Mouse (Mus musculus): ENCODE data around the gene Tmem233. TPM values are rescaled to one million over a fixed set of nuclear protein-coding genes. Genes with fewer than 3 reads are reported as not detected.
A peak's percentile ranks its signal among the peaks of the same experiment; 100 is the strongest.

The Tmem233 gene
- polyA plus RNA-seq, 1 experiment from 2014 or later, result not detected

DNA sequence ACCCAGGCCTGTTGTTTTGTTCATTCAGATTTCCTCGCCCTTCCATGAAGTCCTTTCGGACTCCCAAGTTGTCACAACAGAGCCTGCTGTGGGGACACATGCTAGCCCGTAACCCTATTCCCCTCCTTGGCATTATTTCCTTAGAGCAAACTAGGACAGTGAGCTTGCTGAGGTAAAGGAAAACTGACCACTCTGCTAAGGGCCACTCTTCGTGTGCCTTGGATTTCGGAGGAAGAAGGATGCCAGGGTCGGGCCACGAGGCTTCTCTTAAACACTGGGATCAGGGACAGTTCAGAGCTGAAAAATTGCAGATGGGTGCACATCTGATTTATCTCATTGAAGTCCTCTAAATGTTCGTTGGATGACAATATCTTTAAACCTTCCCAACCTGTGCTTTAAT lies 37.5 kb downstream of the Tmem233 start:
- no peaks in the 10 kb centered on the region for H3K4me1 ChIP-seq (ENCODE audit: control insufficient read depth, insufficient read depth, low read length)
- H3K27ac ChIP-seq (replicated peaks; ENCODE audit: low read depth, low read length), result no peak overlapping the region
- no peak for DNase-seq (ENCODE audit: low spot score)
- H3K4me3 ChIP-seq (ENCODE audit: low read depth, low read length), result no peak overlapping the region
- H3K9me3 ChIP-seq (replicated peaks; ENCODE audit: control insufficient read depth, low read length), result no peaks in the 10 kb centered on the region
- no peak overlapping the region for H3K4me2 ChIP-seq (ENCODE audit: low read depth, low read length)
- WGBS, result 83% methylated on average over 8 of the region's 8 CpGs
- H3K27me3 ChIP-seq (ENCODE audit: control insufficient read depth, insufficient read depth, low read length), result no peaks in the 10 kb centered on the region
- ATAC-seq (replicated peaks; ENCODE audit: insufficient number of reproducible peaks, low FRiP score, low TSS enrichment, low read depth), result no peak
- H3K36me3 ChIP-seq (replicated peaks; ENCODE audit: control insufficient read depth, insufficient read depth, low read depth, low read length), result no peaks in the 10 kb centered on the region
- no peak overlapping the region for H3K9ac ChIP-seq (replicated peaks; ENCODE audit: low read length)

DNA sequence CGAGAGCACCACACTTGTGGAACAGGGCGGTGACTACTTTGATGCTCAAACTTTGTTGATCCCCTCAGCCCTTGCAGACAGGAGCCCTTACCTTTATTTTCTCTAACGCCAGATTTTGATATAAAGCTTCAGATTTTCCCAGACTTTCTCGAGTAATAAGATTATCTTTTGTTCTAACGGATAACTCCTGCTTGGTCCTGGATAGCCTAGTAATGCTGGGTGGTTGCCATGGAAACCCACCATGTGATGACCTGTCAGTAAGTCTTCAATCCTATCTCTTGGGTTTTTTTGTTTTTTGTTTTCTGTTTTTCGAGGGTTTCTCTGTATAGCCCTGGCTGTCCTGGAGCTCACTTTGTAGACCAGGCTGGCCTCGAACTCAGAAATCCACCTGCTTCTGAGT lies 40.8 kb downstream of the Tmem233 start:
- H3K36me3 ChIP-seq (replicated peaks; ENCODE audit: control insufficient read depth, insufficient read depth, low read depth, low read length), result no peaks in the 10 kb centered on the region
- H3K9me3 ChIP-seq (replicated peaks; ENCODE audit: control insufficient read depth, low read length), result no peaks in the 10 kb centered on the region
- no peaks in the 10 kb centered on the region for H3K4me1 ChIP-seq (ENCODE audit: control insufficient read depth, insufficient read depth, low read length)
- WGBS, result 80% methylated on average over 7 of the region's 7 CpGs
- H3K27me3 ChIP-seq (ENCODE audit: control insufficient read depth, insufficient read depth, low read length), result no peaks in the 10 kb centered on the region
- no peak overlapping the region for H3K9ac ChIP-seq (replicated peaks; ENCODE audit: low read length)
- DNase-seq (ENCODE audit: low spot score), result no peak
- no peak overlapping the region for H3K4me3 ChIP-seq (ENCODE audit: low read depth, low read length)
- H3K27ac ChIP-seq (replicated peaks; ENCODE audit: low read depth, low read length), result no peak overlapping the region
- ATAC-seq (replicated peaks; ENCODE audit: insufficient number of reproducible peaks, low FRiP score, low TSS enrichment, low read depth), result no peak
- H3K4me2 ChIP-seq (ENCODE audit: low read depth, low read length), result no peak overlapping the region

DNA sequence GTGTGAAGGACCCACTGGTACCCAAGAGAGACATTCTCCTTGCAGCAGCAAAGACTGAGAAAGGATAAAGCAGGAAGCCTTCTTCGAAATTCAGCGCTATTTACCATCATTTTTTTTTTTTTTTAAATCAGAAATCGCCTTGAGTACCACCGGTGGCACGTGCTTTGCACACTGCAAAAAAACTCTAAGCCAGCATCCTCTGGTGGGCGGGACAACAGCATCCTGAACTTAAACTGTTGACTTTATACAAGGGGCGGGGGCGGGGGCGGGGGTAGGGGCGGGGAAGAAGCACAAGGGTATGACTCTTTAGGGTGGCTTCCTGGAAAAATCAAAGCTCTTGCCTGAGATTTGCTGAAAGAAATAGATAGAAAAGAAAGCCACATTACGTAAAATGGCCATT lies 43.3 kb downstream of the Tmem233 start:
- WGBS, result 33% methylated on average over 11 of the region's 11 CpGs
- no peak for DNase-seq (ENCODE audit: low spot score)
- ATAC-seq (replicated peaks; ENCODE audit: insufficient number of reproducible peaks, low FRiP score, low TSS enrichment, low read depth), result no peak

DNA sequence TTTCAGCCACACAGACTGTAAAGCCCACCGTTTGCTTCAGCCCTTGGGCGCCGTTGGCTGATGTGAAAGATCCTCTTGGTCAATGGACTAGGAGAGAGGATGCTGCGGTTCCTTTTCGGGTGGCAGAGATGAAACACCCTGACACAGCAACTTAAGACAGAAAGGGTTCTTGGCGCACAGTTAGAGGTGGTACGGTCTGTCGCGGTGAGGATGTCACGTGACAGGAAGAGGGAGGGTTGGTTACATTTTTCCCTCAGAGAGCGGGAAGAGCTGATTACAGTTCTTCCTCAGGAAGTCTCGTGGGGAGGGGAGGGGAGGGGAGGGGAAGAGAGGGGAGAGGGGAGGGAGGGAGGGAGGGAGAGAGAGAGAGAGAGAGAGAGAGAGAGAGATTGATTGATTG lies 45.3 kb downstream of the Tmem233 start:
- 56% methylated on average over 11 of the region's 12 CpGs for WGBS
- Histone ChIP-seq H3K27me3 (ENCODE audit: control insufficient read depth, insufficient read depth, low read length) (no peaks in the 10 kb centered on the region), H3K27ac (replicated peaks; ENCODE audit: low read depth, low read length) (no peak overlapping the region), H3K4me1 (ENCODE audit: control insufficient read depth, insufficient read depth, low read length) (no peaks in the 10 kb centered on the region), H3K9me3 (replicated peaks; ENCODE audit: control insufficient read depth, low read length) (no peaks in the 10 kb centered on the region), H3K4me2 (ENCODE audit: low read depth, low read length) (no peak overlapping the region), H3K9ac (replicated peaks; ENCODE audit: low read length) (no peak overlapping the region), H3K4me3 (ENCODE audit: low read depth, low read length) (no peak overlapping the region), H3K36me3 (replicated peaks; ENCODE audit: control insufficient read depth, insufficient read depth, low read depth, low read length) (no peaks in the 10 kb centered on the region)
- ATAC-seq (replicated peaks; ENCODE audit: insufficient number of reproducible peaks, low FRiP score, low TSS enrichment, low read depth) (no peak), DNase-seq (ENCODE audit: low spot score) (no peak)

More for the DNA sequence above, 43.3 kb downstream of the Tmem233 start:
- H3K27ac ChIP-seq (replicated peaks; ENCODE audit: low read depth, low read length), result no peak overlapping the region
- H3K4me3 ChIP-seq (ENCODE audit: low read depth, low read length), result no peak overlapping the region
- no peaks in the 10 kb centered on the region for H3K4me1 ChIP-seq (ENCODE audit: control insufficient read depth, insufficient read depth, low read length)
- no peaks in the 10 kb centered on the region for H3K27me3 ChIP-seq (ENCODE audit: control insufficient read depth, insufficient read depth, low read length)
- no peak overlapping the region for H3K9ac ChIP-seq (replicated peaks; ENCODE audit: low read length)
- no peak overlapping the region for H3K4me2 ChIP-seq (ENCODE audit: low read depth, low read length)
- H3K9me3 ChIP-seq (replicated peaks; ENCODE audit: control insufficient read depth, low read length), result no peaks in the 10 kb centered on the region
- H3K36me3 ChIP-seq (replicated peaks; ENCODE audit: control insufficient read depth, insufficient read depth, low read depth, low read length), result no peaks in the 10 kb centered on the region

DNA sequence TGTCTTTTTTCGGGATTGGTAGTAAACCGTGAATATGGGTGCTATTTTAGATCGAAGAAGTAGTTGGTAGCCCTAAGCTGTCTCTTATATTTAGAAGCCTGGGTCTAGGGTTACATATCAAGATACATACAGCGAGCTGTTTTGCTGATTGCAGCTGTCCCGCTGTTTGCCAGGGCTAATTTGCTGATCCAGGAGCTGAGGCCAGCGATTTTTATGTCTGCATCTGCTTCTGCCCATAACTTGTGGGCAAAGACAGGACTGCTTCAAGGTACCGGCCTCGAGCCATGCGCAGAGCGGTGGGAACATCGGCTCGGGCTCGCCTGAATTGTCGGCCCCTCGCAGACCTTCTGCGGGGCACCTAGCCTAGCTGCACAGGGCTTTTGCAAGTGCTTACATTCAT lies 46.6 kb downstream of the Tmem233 start:
- WGBS, result 64% methylated on average over 16 of the region's 16 CpGs
- H3K4me1 ChIP-seq (ENCODE audit: control insufficient read depth, insufficient read depth, low read length), result no peaks in the 10 kb centered on the region
- no peak overlapping the region for H3K27ac ChIP-seq (replicated peaks; ENCODE audit: low read depth, low read length)
- H3K9ac ChIP-seq (replicated peaks; ENCODE audit: low read length), result no peak overlapping the region
- H3K9me3 ChIP-seq (replicated peaks; ENCODE audit: control insufficient read depth, low read length), result no peaks in the 10 kb centered on the region
- H3K27me3 ChIP-seq (ENCODE audit: control insufficient read depth, insufficient read depth, low read length), result no peaks in the 10 kb centered on the region
- no peak for DNase-seq (ENCODE audit: low spot score)
- no peak for ATAC-seq (replicated peaks; ENCODE audit: insufficient number of reproducible peaks, low FRiP score, low TSS enrichment, low read depth)
- H3K36me3 ChIP-seq (replicated peaks; ENCODE audit: control insufficient read depth, insufficient read depth, low read depth, low read length), result no peaks in the 10 kb centered on the region
- H3K4me3 ChIP-seq (ENCODE audit: low read depth, low read length), result no peak overlapping the region
- no peak overlapping the region for H3K4me2 ChIP-seq (ENCODE audit: low read depth, low read length)

DNA sequence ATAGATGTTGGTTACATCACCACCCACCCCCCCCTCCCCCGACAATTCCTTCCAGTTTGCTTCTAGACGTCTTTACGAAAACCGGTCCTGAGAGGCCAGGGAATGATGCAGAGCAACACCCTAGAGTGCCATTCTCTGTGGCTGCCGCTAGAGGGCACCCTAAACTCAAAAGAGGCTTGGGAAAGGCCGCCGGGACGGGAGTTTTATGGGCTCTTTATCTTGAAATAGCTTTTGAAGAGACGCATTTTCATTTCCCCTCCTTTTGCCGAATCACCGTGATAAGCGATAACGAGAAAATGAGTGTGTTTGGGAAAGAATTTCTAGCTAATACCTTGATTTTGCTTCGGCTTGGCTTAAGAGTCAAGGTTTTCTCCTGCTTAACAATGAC lies 51.9 kb downstream of the Tmem233 start:
- Histone ChIP-seq H3K4me3 (ENCODE audit: low read depth, low read length) (no peak overlapping the region), H3K27ac (replicated peaks; ENCODE audit: low read depth, low read length) (no peak overlapping the region), H3K27me3 (ENCODE audit: control insufficient read depth, insufficient read depth, low read length) (no peaks in the 10 kb centered on the region), H3K4me1 (ENCODE audit: control insufficient read depth, insufficient read depth, low read length) (no peaks in the 10 kb centered on the region), H3K36me3 (replicated peaks; ENCODE audit: control insufficient read depth, insufficient read depth, low read depth, low read length) (no peaks in the 10 kb centered on the region), H3K4me2 (ENCODE audit: low read depth, low read length) (no peak overlapping the region; the same call in 1 of the 2 replicates), H3K9me3 (replicated peaks; ENCODE audit: control insufficient read depth, low read length) (no peaks in the 10 kb centered on the region), H3K9ac (replicated peaks; ENCODE audit: low read length) (no peak overlapping the region)
- no peak for ATAC-seq (replicated peaks; ENCODE audit: insufficient number of reproducible peaks, low FRiP score, low TSS enrichment, low read depth)
- DNase-seq (ENCODE audit: low spot score), result peak; percentile 90
- WGBS, result 7% methylated on average over 14 of the region's 14 CpGs

DNA sequence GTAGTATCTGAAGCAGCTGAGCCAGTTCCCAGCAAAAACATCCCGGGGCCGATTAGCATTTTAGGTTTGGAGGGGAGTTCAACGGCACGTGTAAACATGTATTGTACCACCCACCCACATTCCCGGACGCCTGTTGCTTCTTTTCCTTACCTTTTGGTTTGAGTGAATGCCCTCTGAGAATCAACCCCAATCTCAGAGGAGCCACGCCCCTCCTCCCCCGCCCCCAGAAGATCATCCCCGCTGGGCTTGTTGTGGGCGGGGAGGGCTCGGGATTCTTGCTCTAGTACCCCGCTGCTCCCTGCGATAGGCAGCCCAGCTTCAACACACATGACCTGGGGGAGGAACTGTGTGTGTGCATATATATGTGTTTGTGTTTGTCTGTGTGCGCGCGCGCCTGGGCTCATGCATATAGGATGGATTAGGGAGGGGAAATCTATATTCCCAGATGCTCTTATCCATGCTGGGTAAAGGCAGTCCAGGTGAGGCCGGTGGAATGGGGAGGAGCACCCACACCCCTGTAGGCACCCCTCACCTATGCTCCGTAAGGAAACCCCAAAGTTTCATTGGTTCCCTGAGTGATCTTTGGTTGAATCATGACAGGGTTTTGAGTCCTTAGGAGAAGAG lies 52.4 kb downstream of the Tmem233 start:
- WGBS, result 6% methylated on average over 19 of the region's 19 CpGs
- no peak overlapping the region for H3K27ac ChIP-seq (replicated peaks; ENCODE audit: low read depth, low read length)
- ATAC-seq (replicated peaks; ENCODE audit: insufficient number of reproducible peaks, low FRiP score, low TSS enrichment, low read depth), result no peak; the same call in 1 of the 2 replicates
- no peaks in the 10 kb centered on the region for H3K27me3 ChIP-seq (ENCODE audit: control insufficient read depth, insufficient read depth, low read length)
- peak overlapping the region; percentile 23 for H3K4me2 ChIP-seq (ENCODE audit: low read depth, low read length)
- H3K9me3 ChIP-seq (replicated peaks; ENCODE audit: control insufficient read depth, low read length), result no peaks in the 10 kb centered on the region
- DNase-seq (ENCODE audit: low spot score), result no peak
- H3K36me3 ChIP-seq (replicated peaks; ENCODE audit: control insufficient read depth, insufficient read depth, low read depth, low read length), result no peaks in the 10 kb centered on the region
- no peaks in the 10 kb centered on the region for H3K4me1 ChIP-seq (ENCODE audit: control insufficient read depth, insufficient read depth, low read length)
- H3K9ac ChIP-seq (replicated peaks; ENCODE audit: low read length), result 0 out of 2 replicates have a peak overlapping the region, but pooled peaks have one; percentile 28
- H3K4me3 ChIP-seq (ENCODE audit: low read depth, low read length), result no peak overlapping the region

DNA sequence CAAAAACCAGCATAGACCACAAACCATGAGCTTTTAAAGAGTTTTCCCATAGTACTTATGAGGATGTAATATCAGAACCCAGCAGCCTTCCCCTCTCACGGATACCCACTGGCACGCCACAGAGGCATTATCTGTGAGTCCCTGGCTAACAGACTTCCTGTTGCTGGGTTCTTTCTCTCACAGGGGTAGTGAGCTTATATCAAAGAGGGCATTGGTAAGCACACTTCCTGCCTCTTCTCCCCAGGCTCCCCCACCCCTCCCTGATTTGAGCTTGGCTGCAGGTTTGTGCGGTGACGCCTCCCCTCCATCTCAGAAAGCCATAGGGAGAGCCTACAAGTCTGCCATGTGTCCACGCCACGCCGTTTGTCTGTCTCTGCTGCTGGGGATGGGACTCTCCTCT lies 54.0 kb downstream of the Tmem233 start:
- H3K27ac ChIP-seq (replicated peaks; ENCODE audit: low read depth, low read length), result no peak overlapping the region
- 63% methylated on average over 7 of the region's 7 CpGs for WGBS
- ATAC-seq (replicated peaks; ENCODE audit: insufficient number of reproducible peaks, low FRiP score, low TSS enrichment, low read depth), result no peak

More for the DNA sequence above, 54.0 kb downstream of the Tmem233 start:
- no peaks in the 10 kb centered on the region for H3K36me3 ChIP-seq (replicated peaks; ENCODE audit: control insufficient read depth, insufficient read depth, low read depth, low read length)
- DNase-seq (ENCODE audit: low spot score), result no peak
- no peak overlapping the region for H3K9ac ChIP-seq (replicated peaks; ENCODE audit: low read length)
- no peak overlapping the region for H3K4me3 ChIP-seq (ENCODE audit: low read depth, low read length)
- no peaks in the 10 kb centered on the region for H3K27me3 ChIP-seq (ENCODE audit: control insufficient read depth, insufficient read depth, low read length)
- no peaks in the 10 kb centered on the region for H3K9me3 ChIP-seq (replicated peaks; ENCODE audit: control insufficient read depth, low read length)
- no peaks in the 10 kb centered on the region for H3K4me1 ChIP-seq (ENCODE audit: control insufficient read depth, insufficient read depth, low read length)
- H3K4me2 ChIP-seq (ENCODE audit: low read depth, low read length), result no peak overlapping the region

Measured in embryonic facial prominence, embryonic 11.5 days (tissue).